Mouse (Mus musculus): ENCODE measurements at regions not wholly inside any gene's neighbourhood (a gene's known extent, or its start where the extent isn't known, plus 50 kb on each side); places are given as distances from the start of the nearest gene placed in this dataset.

- TF ChIP-seq POLR2A (IDR thresholded peaks at IDR 0.05; ENCODE audit: borderline replicate concordance, control insufficient read depth, low read depth, low read length) (no peak), CTCF (IDR thresholded peaks at IDR 0.05; ENCODE audit: control insufficient read depth, insufficient read depth, low read length) (no peak)
These were observed 624.6 kb downstream of the Inhba start for GRCm38 (mm10) chr13:16636251-16636650.

Data from bone marrow, adult 2 months (tissue).